Mouse (Mus musculus): ENCODE data around the gene Rrbp1. TPM values are rescaled to one million over a fixed set of nuclear protein-coding genes. Genes with fewer than 3 reads are reported as not detected.
A peak's percentile ranks its signal among the peaks of the same experiment; 100 is the strongest.

Rrbp1 gene
- total RNA-seq (2022): 10 to 100 TPM; 21.1 to 36.7 (median 29.5) TPM

DNA sequence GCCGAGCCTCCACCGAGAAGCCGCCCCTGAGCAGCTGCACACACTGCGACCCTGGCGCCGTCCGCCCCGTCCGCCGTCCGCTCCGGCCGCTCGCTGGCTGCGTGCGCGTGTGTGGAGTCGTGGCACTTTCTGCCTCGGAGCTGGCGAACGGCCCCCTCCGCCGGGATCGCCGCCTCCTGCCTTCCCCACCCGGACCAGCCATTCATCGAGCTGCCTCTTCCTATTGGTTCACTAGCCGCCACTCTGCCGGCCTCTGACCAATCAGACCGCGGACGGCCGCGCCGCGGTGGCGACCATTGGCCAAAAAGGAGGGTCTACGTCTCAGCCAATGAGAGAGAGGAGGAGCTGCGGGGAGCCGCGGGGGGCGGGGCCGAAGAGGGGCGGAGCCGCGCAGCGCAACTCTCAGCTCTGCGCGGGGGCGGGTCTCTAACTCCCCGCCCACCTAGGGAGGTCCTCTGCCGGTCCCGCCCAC is at the start of gene Rrbp1:
Gene Rrbp1 (minus strand): TSS at position 184 of the 472 bp plus-strand sequence.
- peak; percentile 99 for DNase-seq (ENCODE audit: low spot score in 2 of 2)

- DNase-seq (ENCODE audit: low spot score in 2 of 2): no peak
Measured at GRCm38 (mm10) chr2:144057735-144058134, 46.7 kb upstream of the Rrbp1 start.

GRCm38 (mm10) chr2:144052410-144053065 is 41.5 kb upstream of the Rrbp1 start:
- DNase-seq (ENCODE audit: low spot score in 2 of 2): peak; percentile 31 to 66

GRCm38 (mm10) chr2:144050861-144051260 is 39.8 kb upstream of the Rrbp1 start:
- DNase-seq (ENCODE audit: low spot score in 2 of 2): no peak

- no peak for DNase-seq (ENCODE audit: low spot score in 2 of 2)
Measured at GRCm38 (mm10) chr2:144050146-144050680, 39.1 kb upstream of the Rrbp1 start.

- no peak for DNase-seq (ENCODE audit: low spot score in 2 of 2)
Measured at GRCm38 (mm10) chr2:144046916-144047315, 35.9 kb upstream of the Rrbp1 start.

- DNase-seq (ENCODE audit: low spot score in 2 of 2): no peak
Measured at GRCm38 (mm10) chr2:144045756-144046560, 34.9 kb upstream of the Rrbp1 start.

GRCm38 (mm10) chr2:144044726-144045125 is 33.7 kb upstream of the Rrbp1 start:
- DNase-seq (ENCODE audit: low spot score in 2 of 2): peak; percentile 34 to 55

GRCm38 (mm10) chr2:144032664-144033063 is 21.6 kb upstream of the Rrbp1 start, which contains the start of gene Banf2:
Banf2 (plus strand) TSS chr2:144033059.
- DNase-seq (ENCODE audit: low spot score in 2 of 2): no peak

DNA sequence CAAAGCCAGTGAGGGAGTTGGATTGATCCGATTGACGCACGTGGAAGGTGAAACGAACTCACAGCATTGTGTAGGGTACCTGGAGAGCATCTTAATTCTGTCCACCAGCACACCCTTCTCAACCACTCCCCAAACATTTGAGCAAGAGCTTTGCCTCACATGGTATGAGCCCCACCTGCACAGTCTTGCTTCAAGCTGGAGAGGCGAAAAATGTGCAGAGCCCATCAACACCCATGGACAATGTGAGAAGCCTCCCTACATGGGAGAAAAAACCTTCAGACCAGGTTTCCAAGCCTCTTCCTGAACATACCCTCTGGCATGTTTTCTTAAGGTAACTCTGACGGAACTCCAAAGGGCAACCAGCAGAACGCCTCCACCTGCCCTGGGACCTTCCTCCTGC is 19.7 kb upstream of the Rrbp1 start:
- DNase-seq (ENCODE audit: low spot score in 2 of 2): no peak

DNA sequence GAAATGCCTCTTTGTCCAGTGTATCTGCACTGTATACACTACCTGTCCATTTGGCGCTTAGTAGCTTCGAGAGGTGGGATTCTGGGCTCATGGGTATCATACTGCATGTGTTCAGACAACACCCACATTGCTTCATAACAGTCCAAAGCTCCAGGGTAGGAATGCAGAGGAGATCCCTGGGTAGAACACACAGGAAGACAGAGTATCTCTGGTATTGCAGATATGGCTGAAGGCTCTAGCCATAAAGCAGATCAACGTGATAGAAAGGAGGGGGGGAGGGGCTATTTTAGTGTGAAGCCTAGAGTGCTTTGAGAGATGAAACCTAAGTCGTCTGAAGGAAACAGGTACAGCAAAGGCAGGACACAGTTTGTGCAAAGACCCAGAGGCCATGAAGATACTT is 15.4 kb upstream of the Rrbp1 start:
- no peak for DNase-seq (ENCODE audit: low spot score in 2 of 2)

DNA sequence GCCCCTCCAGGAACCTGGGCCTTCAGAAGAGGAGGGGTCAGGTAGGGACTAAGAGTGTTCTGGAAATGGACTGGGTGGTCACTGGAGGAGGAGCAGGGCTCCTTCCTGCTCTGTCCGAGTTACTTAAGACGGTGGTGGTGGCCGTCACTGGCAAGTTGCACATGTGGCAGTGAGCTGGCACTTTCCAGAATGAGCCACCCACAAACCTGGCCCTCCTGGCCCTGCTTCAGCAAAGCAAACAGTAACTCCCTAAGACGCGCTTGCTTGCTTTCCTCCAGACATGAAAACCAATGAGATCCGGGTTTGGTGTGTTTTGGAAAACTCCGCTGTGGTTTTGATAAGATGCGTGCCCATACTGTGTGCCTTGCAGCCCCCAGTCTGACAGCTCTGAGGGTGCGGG is 14.3 kb upstream of the Rrbp1 start:
- DNase-seq (ENCODE audit: low spot score in 2 of 2): no peak

DNA sequence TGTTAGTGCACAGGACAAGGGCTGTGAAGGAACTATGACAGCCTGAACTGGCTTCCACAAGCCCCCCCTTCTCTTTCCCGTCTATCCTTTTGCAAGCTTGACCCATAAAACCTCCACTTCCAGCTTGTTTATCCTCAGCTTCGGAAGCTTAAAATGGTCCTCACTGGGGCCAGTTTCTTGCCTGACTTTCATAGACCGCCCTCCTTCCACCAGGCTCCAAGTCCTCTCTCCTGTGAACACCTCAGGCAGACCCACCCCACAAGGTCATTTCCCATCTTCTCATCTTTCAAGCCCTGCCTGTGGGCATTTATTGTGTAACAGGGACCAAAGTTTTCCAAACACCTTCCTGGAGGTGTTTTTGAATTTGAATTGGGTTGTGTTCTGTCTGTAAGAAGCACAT is 11.4 kb upstream of the Rrbp1 start:
- DNase-seq (ENCODE audit: low spot score in 2 of 2): no peak

- DNase-seq (ENCODE audit: low spot score in 2 of 2): no peak
Measured at GRCm38 (mm10) chr2:144019971-144020370, 8.9 kb upstream of the Rrbp1 start.

GRCm38 (mm10) chr2:144015861-144016260 is 4.8 kb upstream of the Rrbp1 start:
- DNase-seq (ENCODE audit: low spot score in 2 of 2): no peak

- DNase-seq (ENCODE audit: low spot score in 2 of 2): no peak
Measured at GRCm38 (mm10) chr2:144014481-144014880, 3.4 kb upstream of the Rrbp1 start.

DNA sequence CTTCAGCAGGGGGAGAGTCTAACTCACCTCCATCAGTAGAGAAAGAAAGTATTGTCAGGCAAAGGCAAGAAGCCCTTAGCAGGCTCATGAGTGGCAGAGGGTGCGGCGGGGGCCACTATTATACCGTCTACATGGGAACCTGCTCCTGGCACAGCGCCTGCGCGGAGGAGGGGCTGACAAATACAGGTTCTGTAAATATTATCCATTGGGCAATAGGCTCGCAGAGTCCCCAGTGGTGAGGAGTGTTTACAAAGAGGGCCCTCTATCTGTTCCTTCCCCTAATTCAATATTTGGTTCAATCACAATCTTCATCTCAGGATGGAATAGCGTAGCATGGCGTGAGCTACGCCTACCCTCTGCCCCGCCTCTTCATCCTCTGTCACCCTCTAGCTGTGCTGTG is 3.0 kb upstream of the Rrbp1 start:
- DNase-seq (ENCODE audit: low spot score in 2 of 2): no peak

DNA sequence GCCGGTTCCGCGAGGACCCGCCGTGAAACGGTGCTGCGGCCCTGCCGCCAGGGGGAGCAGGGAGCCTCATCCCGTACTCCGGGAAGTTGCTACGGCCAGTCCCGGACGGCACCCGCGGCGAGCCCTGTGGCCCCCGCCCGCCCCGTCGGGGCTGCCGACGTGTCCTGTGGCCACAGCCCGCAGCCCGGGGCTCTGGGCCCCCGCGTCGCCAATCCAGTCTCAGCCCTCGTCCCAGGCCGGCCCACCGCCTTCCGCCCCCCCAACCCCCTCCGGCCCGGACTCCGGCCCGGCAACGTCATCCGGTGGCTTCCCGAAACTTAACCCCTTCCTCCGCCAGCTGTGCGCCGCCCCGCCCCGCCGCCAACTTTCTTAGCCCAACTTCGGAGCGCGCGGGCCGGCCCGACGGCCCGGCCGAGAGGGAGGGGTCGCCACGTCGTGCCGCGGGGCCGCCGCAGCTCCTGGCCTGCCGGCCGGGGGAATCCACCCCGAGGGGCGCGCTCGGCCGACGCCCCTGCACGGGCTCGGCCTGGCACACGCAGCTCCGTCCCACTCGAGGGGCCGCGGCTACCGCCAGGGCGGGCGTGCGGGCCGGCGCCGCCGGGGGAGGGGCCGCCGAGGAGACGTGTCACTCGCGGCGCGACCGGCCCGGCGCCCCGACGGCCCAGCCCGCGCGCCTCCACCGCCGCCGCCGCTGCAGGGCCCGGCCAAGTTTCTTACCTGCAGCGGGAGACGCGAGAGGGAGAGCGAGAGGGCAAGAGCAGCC is 600 bp downstream of the Rrbp1 start:
- peak; percentile 70 to 72 for DNase-seq (ENCODE audit: low spot score in 2 of 2)

- peak; percentile 21 to 24 for DNase-seq (ENCODE audit: low spot score in 2 of 2)
Measured at GRCm38 (mm10) chr2:144009551-144010281, 1.3 kb downstream of the Rrbp1 start.

DNA sequence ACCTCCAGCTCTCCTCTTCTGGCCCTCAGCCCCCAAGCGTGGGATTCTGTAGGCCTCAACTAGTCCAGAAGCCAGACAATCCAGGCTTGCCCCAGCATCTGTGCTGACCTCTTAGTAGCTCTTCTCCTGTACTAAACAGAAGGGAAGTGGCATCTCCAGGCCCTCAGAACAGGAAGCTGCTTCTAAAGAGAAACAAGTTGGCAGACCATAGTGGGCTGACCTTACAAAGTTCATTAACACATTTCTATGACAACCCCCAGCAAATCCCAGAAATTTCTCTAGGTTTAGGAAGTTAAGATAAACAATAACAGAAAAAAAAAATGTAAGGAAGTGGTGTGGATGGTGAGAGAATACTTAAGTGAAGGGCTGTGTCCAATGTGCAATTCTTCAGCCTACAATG is 2.0 kb downstream of the Rrbp1 start:
- no peak for DNase-seq (ENCODE audit: low spot score in 2 of 2)

DNA sequence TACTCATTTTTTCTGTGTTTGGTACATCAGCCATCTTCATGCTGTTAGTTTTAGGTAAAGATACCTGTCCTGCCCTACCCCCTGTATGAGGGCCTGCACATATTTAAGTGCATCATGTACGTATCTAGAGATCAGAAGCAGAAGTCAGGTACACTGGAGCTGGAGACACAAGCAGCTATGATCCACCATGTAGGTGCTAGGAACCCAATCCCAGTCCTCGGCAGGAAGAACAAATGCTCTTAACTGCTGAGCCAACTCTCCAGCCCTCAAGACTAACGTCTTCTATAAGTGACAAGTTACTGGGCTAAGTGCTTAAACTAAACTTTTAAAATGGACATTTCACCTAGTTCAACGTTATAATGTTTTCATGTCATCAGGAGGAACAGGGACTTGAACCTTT is 3.9 kb downstream of the Rrbp1 start:
- no peak for DNase-seq (ENCODE audit: low spot score in 2 of 2)

All from gastrocnemius, adult 8-10 months (tissue).